Mouse (Mus musculus) stomach, postnatal 0 days (tissue): ENCODE data around the gene Zmym6.
"Not testable (repeated sequence)": the region's sequence is repeated elsewhere in the genome, so short reads cannot be mapped to it uniquely, and the experiment has no call there.

ENCODE experiments used
- CTCF ChIP-seq: IDR thresholded peaks from 2 replicates; pipeline ENCODE4 v1.5.1; 2016; ENCODE audit warnings: antibody characterized with exemption, low read depth, mild to moderate bottlenecking, moderate library complexity
- EP300 ChIP-seq: optimal IDR thresholded peaks from 2 replicates; pipeline ENCODE3; 2016; ENCODE audit warnings: antibody characterized with exemption

GRCm38 (mm10) chr4:127099552-127099951 is 22.4 kb downstream of the Zmym6 start:
- TF ChIP-seq CTCF, EP300: not testable (repeated sequence)
